Mouse (Mus musculus) C2C12 (cell line): Measurements from ENCODE around the gene Nipa2.

ENCODE experiments used
- CEBPB ChIP-seq: IDR thresholded peaks from one replicate; pipeline ENCODE4 v1.6.1; 2011; ENCODE audit warnings: low read depth, mild to moderate bottlenecking, control low read depth, moderate library complexity
- CTCF ChIP-seq: IDR thresholded peaks from one replicate; pipeline ENCODE4 v1.5.1; 2011; ENCODE audit not compliant: control insufficient read depth, insufficient read depth, insufficient read length
- MAX ChIP-seq: IDR thresholded peaks from one replicate; pipeline ENCODE4 v1.6.1; 2011; ENCODE audit warnings: mild to moderate bottlenecking, control low read depth
- MYOD1 ChIP-seq: IDR thresholded peaks from one replicate; pipeline ENCODE4 v1.6.1; 2011; ENCODE audit warnings: low read depth; ENCODE audit not compliant: control insufficient read depth, insufficient read length
- MYOG ChIP-seq: IDR thresholded peaks from one replicate; pipeline ENCODE4 v1.6.1; 2011; ENCODE audit not compliant: control insufficient read depth, insufficient read length; ENCODE audit errors: extremely low read depth
- USF1 ChIP-seq: IDR thresholded peaks from one replicate; pipeline ENCODE4 v1.6.1; 2011; ENCODE audit warnings: low read depth, mild to moderate bottlenecking, control low read depth, moderate library complexity

- TF ChIP-seq MYOG: no peak
- TF ChIP-seq CTCF: no peak
- no peak for TF ChIP-seq MYOD1
- TF ChIP-seq MAX: no peak
- no peak for TF ChIP-seq CEBPB
- no peak for TF ChIP-seq USF1
These were observed 19.2 kb upstream of the Nipa2 start for GRCm38 (mm10) chr7:55981511-55981910.
